16 mouse cellular contexts compared by ENCODE assay signal in the genomic region with DNA sequence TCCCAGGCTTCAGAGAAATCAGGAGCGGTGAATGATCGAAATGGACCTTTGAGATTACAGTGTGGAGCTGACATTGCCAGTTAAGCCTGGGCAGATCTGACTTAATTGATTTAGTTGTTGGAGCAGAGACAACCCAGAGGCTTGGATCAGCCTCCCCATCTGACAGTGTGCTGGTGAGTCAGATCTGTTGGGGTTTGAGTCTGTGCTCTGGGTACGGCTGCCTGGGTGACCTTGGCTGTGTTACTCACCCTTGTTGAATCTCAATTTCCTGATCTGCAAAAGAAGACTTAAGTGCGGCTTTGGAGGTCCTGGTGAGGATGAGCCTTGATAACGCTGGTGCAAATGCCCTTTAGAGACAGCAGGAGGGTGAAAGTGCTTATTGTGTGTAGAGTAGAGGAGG.
DNase-seq lines count a peak whose midpoint lies in the region; ATAC-seq and TF ChIP-seq lines count a peak whose summit lies in the region.
"Had no signal": no experiment of that assay in that cellular context is flagged by ENCODE, and none has a peak within 500 bp of the region (broad histone marks: within the 10 kb centered on the region; RNA-seq: fewer than 3 reads in every experiment).

No protein-coding gene starts in this region.

- H3K4me1 ChIP-seq in MEL (ENCODE audit: control insufficient read depth in 1 of 2, insufficient read depth in 2 of 2, low read length in 2 of 2), result peaks cover 23 to 63% of the 10 kb centered on the region in 2 experiments
- peaks cover 65% of the 10 kb centered on the region for H3K4me1 ChIP-seq in liver, embryonic 12.5 days
- no peaks in the 10 kb centered on the region for H3K4me1 ChIP-seq in intestine, postnatal 0 days (replicated peaks; ENCODE audit: control insufficient read depth, insufficient read depth, low read length)
- H3K4me1 ChIP-seq: intestine, embryonic 15.5 days had no signal

- TF ChIP-seq CTCF in MEL (IDR thresholded peaks at IDR 0.05 in 2 of 3, conservative IDR thresholded peaks at IDR 0.05 in 1 of 3; ENCODE audit: control insufficient read depth in 1 of 3, insufficient read depth in 1 of 3, low read depth in 2 of 3, low read length in 3 of 3, poor library complexity in 1 of 3, severe bottlenecking in 1 of 3), result no peak
- TF ChIP-seq CTCF in intestine, postnatal 0 days (IDR thresholded peaks at IDR 0.05; ENCODE audit: low read depth), result no peak

- DNase-seq in 416B (ENCODE audit: low read depth), result peak; percentile 87
- DNase-seq in MEL (ENCODE audit: low read depth, low spot score), result peak; percentile 83
- peak; percentile 74 for DNase-seq in adrenal gland, postnatal 14 days
- no peak for DNase-seq in left cerebral cortex, adult 11 months (ENCODE audit: low spot score)
- DNase-seq in layer of hippocampus, postnatal 10 days (ENCODE audit: low spot score in 2 of 2), result no peak
- DNase-seq: cerebellum, adult 18-20 months; heart, adult 18-20 months; heart, postnatal 14 days; kidney, postnatal 25 days; lung, embryonic 14.5 days; retina, postnatal 1 day had no signal

- 27% methylated on average over 5 of the region's 5 CpGs for WGBS in liver, embryonic 12.5 days (ENCODE audit: insufficient replicate concordance)
- 82% methylated on average over 5 of the region's 5 CpGs for WGBS in intestine, postnatal 0 days

- peak overlapping the region; percentile 96 for H3K27ac ChIP-seq in MEL (ENCODE audit: control insufficient read depth, low read depth, low read length)
- peak overlapping the region; percentile 90 for H3K27ac ChIP-seq in liver, embryonic 12.5 days
- H3K27ac ChIP-seq in intestine, postnatal 0 days (ENCODE audit: low read depth, low read length), result no peak overlapping the region
- H3K27ac ChIP-seq: intestine, embryonic 15.5 days; left cerebral cortex, adult 2 months had no signal

- H3K27me3 ChIP-seq in MEL (ENCODE audit: control insufficient read depth in 1 of 2, insufficient read depth in 2 of 2, low read length in 2 of 2), result no peaks in the 10 kb centered on the region
- no peaks in the 10 kb centered on the region for H3K27me3 ChIP-seq in liver, embryonic 12.5 days (replicated peaks)
- H3K27me3 ChIP-seq in intestine, postnatal 0 days (replicated peaks; ENCODE audit: control insufficient read depth, insufficient read depth, low read length), result no peaks in the 10 kb centered on the region
- H3K27me3 ChIP-seq: intestine, embryonic 15.5 days; megakaryocyte, embryonic 14.5 days had no signal

- peaks cover 60% of the 10 kb centered on the region for H3K79me2 ChIP-seq in MEL (ENCODE audit: control insufficient read depth, insufficient read depth, low read length, poor library complexity)

- TF ChIP-seq EP300 in MEL (IDR thresholded peaks at IDR 0.05; ENCODE audit: low read depth in 1 of 2, low read length in 2 of 2), result no peak

- peaks cover 22 to 76% of the 10 kb centered on the region in 2 experiments for H3K36me3 ChIP-seq in MEL (ENCODE audit: control insufficient read depth in 1 of 2, insufficient read depth in 2 of 2, low read length in 2 of 2)
- peaks cover 20% of the 10 kb centered on the region for H3K36me3 ChIP-seq in liver, embryonic 12.5 days
- H3K36me3 ChIP-seq in intestine, postnatal 0 days (ENCODE audit: control insufficient read depth, insufficient read depth), result no peaks in the 10 kb centered on the region
- H3K36me3 ChIP-seq: intestine, embryonic 15.5 days had no signal

- TF ChIP-seq RAD21 in MEL (IDR thresholded peaks at IDR 0.05; ENCODE audit: low read depth, low read length), result no peak

- H3K4me2 ChIP-seq in liver, embryonic 12.5 days, result peak overlapping the region; percentile 63
- no peak overlapping the region for H3K4me2 ChIP-seq in intestine, postnatal 0 days (replicated peaks; ENCODE audit: low read depth)
- H3K4me2 ChIP-seq: intestine, embryonic 15.5 days; lung, embryonic 14.5 days had no signal

- peak overlapping the region; percentile 76 for H3K9ac ChIP-seq in MEL (ENCODE audit: control insufficient read depth, low read depth, low read length, poor library complexity, severe bottlenecking)
- peak overlapping the region; percentile 55 for H3K9ac ChIP-seq in liver, embryonic 12.5 days
- no peak overlapping the region for H3K9ac ChIP-seq in intestine, postnatal 0 days (ENCODE audit: low read depth, low read length)
- H3K9ac ChIP-seq: intestine, embryonic 15.5 days; lung, embryonic 14.5 days had no signal

- peak overlapping the region; percentile 17 to 44; a peak in 3 of 4 replicates for H3K4me3 ChIP-seq in MEL (ENCODE audit: control insufficient read depth in 1 of 2, insufficient read depth in 1 of 2, low read depth in 2 of 2, low read length in 2 of 2)
- peak overlapping the region; percentile 16 for H3K4me3 ChIP-seq in liver, embryonic 12.5 days
- H3K4me3 ChIP-seq in intestine, postnatal 0 days (ENCODE audit: low read depth, low read length), result no peak overlapping the region
- H3K4me3 ChIP-seq: intestine, embryonic 15.5 days; left cerebral cortex, adult 2 months; megakaryocyte, embryonic 14.5 days had no signal

- TF ChIP-seq POLR2A in MEL (IDR thresholded peaks at IDR 0.05; ENCODE audit: control insufficient read depth in 1 of 2, insufficient read depth in 1 of 2, low read depth in 1 of 2, low read length in 2 of 2, poor library complexity in 1 of 2), result peak in 1 of 2 experiments; percentile 72; a peak in 2 of 4 replicates

- H3K9me3 ChIP-seq in MEL (replicated peaks; ENCODE audit: insufficient read depth, low read length), result no peaks in the 10 kb centered on the region
- no peaks in the 10 kb centered on the region for H3K9me3 ChIP-seq in liver, embryonic 12.5 days (replicated peaks)
- no peaks in the 10 kb centered on the region for H3K9me3 ChIP-seq in intestine, postnatal 0 days (ENCODE audit: control insufficient read depth)
- H3K9me3 ChIP-seq: intestine, embryonic 15.5 days; megakaryocyte, embryonic 14.5 days had no signal

- no peak for ATAC-seq in liver, embryonic 12.5 days
- no peak for ATAC-seq in intestine, postnatal 0 days

TF ChIP-seq in MEL, 35 proteins besides CTCF, POLR2A, EP300 and RAD21:
- no peak for TF ChIP-seq MAX (IDR thresholded peaks at IDR 0.05; ENCODE audit: low read length)
- no peak for TF ChIP-seq ZMIZ1 (IDR thresholded peaks at IDR 0.05; ENCODE audit: low read depth, low read length)
- TF ChIP-seq TAL1 (IDR thresholded peaks at IDR 0.05; ENCODE audit: low read length), result no peak; the same call in 1 of the 2 replicates
- TF ChIP-seq SIN3A (IDR thresholded peaks at IDR 0.05; ENCODE audit: low read length), result no peak
- no peak for TF ChIP-seq JUND (IDR thresholded peaks at IDR 0.05; ENCODE audit: low read depth, low read length)
- no peak for TF ChIP-seq CHD2 (IDR thresholded peaks at IDR 0.05; ENCODE audit: low read length)
- no peak for TF ChIP-seq HCFC1 (IDR thresholded peaks at IDR 0.05; ENCODE audit: low read depth, low read length)
- no peak for TF ChIP-seq BHLHE40 (IDR thresholded peaks at IDR 0.05; ENCODE audit: borderline replicate concordance, low read depth, low read length)
- no peak for TF ChIP-seq E2F4 (IDR thresholded peaks at IDR 0.05; ENCODE audit: borderline replicate concordance, low read depth, low read length)
- TF ChIP-seq UBTF (IDR thresholded peaks at IDR 0.05; ENCODE audit: borderline replicate concordance, insufficient read depth, low read depth, low read length), result no peak
- TF ChIP-seq ELF1 (IDR thresholded peaks at IDR 0.05; ENCODE audit: low read depth, low read length), result no peak
- no peak for TF ChIP-seq MEF2A (IDR thresholded peaks at IDR 0.05; ENCODE audit: extremely low read depth, insufficient replicate concordance, low read depth, low read length, poor library complexity, severe bottlenecking)
- no peak for TF ChIP-seq USF2 (IDR thresholded peaks at IDR 0.05; ENCODE audit: borderline replicate concordance in 1 of 2, insufficient read depth in 1 of 2, low read depth in 1 of 2, low read length in 2 of 2)
- TF ChIP-seq USF1 (IDR thresholded peaks at IDR 0.05; ENCODE audit: low read depth, low read length), result no peak
- TF ChIP-seq MYB (IDR thresholded peaks at IDR 0.05; ENCODE audit: low read depth, low read length), result no peak
- no peak for TF ChIP-seq ZC3H11A (IDR thresholded peaks at IDR 0.05; ENCODE audit: low read depth, low read length)
- no peak for TF ChIP-seq SMC3 (IDR thresholded peaks at IDR 0.05; ENCODE audit: low read depth, low read length)
- TF ChIP-seq GATA1 (IDR thresholded peaks at IDR 0.05; ENCODE audit: low read depth, low read length), result no peak
- no peak for TF ChIP-seq NELFE (IDR thresholded peaks at IDR 0.05; ENCODE audit: low read depth, low read length)

Comparison
In these comparisons a context has a peak if more than half of its experiments do, and no peak if none do; other contexts are left out.
1. DNase-seq: peak in 416B (single experiment), MEL (single experiment) and adrenal gland, postnatal 14 days (single experiment); none in left cerebral cortex, adult 11 months (single experiment) and layer of hippocampus, postnatal 10 days (0 of 2).